Mouse (Mus musculus) thymus, postnatal 4 days (tissue): Measurements from ENCODE around the gene Adam1b.
"Not testable (repeated sequence)": the region's sequence is repeated elsewhere in the genome, so short reads cannot be mapped to it uniquely, and the experiment has no call there.

Experiments
- DNase-seq: peaks from one replicate; pipeline ENCODE4 v3.0.0; 2021

The Adam1b gene

DNA sequence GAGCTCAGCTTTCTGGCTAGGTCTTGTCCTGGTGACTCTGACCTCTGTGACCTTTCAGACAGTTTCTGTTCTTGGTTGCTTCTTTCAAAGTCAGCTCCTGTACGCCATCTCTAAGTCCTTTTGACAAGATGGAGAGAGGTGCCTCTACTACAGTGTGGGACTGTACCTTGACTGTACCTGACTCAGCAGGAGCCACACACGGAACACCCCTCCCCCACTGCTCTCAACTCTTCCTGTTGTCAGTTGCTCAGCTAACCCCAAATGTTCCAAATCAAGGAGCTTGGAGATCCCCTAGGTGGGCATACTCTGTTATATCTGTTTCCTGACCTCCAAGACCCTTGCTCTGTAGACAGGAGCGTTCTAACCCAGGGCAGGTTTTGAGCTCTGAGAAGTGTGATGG lies at the start of gene Adam1b:
Gene Adam1b, minus strand, starts transcription at position 205 of the 400 bp plus-strand sequence.
- peak; percentile 60 for DNase-seq

DNA sequence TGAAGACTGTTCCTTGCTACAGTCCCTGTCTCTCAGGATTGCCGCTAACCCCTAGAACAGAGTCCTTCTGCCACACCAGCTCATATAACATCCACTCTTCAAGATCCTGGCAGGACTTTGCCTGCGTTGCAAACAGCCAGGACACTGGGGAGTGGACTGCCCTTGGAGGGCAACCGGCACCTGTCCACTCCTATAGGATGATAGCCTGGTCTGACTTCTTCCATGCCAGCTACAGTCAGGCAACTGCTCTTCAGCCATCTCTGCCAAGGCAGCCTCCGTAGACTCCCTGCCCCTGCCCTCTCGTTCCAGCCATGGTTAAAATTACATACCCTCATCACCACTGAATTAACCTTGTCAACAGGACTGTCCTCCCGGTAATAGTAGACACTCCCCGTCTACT lies 46.0 kb upstream of the Adam1b start:
- no peak for DNase-seq

DNA sequence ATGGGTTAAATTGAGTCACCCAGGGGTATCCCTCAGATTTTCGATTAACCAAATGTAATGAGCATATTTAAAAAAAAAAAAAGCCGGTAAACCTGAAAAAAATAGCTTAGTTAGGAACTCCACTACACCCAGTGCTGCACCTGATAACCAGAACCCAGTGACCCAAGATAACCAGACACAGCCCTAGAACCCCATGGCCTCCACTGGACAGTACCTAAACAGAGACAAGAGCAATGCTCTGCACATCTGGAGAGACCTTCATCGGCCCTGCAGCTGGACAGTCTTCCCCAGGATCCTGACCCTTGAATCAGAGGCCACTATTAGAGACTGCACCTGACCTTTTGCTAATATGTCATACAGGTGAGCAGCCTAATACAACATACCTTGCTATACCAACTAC lies 43.8 kb upstream of the Adam1b start:
- no peak for DNase-seq

DNA sequence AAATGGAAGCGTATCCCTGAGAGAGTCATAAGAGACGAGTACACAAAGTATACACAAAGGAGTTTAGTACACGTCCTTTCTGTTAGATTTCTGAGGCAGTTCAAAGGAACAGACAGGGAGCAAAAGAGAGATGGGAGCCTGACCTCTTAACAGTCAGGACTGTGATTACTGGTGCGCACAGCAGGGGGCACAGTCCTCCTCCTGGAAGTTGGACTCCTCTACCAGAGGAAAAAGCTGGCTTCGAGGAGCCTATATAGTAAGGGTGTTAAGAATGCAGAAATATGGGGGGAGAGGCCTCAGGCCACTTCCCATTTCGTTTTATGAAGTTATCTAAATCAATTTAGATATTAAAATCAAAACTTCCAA lies 43.3 kb upstream of the Adam1b start:
- peak; percentile 75 for DNase-seq

DNA sequence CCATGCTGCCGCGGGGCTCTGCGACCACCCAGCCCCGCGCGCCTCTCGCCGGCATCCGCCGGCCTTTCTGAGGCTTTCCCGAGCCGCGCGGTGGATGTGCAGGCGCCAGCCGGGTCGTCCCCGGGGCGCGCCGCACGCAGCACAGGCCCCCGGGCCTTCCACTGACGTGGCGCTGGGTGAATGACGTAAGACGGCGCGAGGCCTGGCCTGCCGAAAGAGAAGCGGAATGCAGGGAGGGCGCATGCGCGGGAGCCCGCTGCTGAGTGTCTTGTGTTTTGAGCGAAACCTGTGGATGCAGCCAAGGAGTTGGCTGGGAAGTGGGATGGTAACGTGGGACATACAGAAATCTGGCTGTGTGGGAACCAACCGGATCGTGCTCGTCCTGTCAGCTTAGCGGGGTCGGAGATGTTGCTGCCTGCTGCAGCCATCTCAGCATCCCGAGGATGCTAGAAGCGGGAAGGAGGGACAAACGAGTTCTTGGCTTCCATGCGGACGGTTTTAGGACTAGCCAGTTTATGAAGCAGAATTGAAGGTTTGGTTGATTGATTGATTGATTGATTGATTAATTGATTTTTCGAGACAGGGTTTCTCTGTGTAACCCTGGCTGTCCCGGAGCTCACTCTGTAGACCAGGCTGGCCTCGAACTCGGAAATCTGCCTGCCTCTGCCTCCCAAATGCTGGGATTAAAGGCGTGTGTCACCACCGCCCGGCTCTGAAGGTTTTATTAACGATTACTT lies 42.7 kb upstream of the Adam1b start, which contains the start of gene Mapkapk5:
Gene Mapkapk5, minus strand, starts transcription at position 113 of the 737 bp plus-strand sequence.
- DNase-seq, result peak; percentile 99

DNA sequence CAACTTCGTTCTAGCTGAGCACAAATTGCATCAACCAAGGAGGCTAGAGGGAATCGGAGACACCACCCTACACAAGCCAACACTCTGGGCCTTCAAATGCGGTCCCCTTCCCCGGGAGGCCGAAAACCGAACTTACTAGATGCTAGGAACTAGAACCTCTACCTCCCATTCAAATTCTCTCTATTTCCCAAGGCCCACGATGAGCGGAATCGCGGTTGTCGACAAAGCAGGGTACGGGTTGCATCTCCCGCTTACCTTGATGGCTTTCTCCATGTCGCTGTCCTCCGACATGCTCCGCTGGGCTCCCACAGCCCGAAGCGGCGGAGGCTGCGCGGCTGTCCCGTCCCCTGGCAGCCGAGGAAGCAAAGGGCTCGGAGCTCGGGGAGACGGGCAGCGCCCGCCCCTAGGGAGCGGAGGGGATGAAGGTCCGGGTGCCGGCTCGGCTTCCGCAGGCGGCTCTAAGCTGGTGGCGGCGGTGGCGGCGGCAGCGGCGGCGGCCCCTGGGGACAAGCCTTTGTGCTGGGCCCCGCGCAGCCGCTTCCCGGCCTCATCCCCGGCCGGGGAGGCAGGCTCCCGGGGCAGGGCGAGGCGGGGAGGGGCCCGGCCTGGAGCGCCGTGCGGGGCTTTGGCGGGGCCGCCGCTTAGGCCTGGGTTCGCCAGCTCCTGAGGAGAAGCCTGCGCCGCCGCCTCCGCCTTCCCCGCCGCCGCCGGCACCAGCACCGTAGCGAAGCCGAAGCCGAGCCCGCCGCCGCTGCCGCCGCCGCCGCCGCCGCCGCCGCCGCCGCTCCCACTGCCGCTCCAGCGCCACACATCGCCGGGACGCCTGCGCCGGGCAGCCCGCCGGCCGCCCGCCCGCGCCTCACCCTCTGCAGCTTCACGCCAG lies 41.9 kb upstream of the Adam1b start, which contains the start of the genes Adam1a and Gm42878:
Gene Adam1a, minus strand, starts transcription at position 573 of the 883 bp plus-strand sequence.
Gene Gm42878, minus strand, starts transcription at position 573 of the 883 bp plus-strand sequence.
- peak; percentile 73 for DNase-seq

DNA sequence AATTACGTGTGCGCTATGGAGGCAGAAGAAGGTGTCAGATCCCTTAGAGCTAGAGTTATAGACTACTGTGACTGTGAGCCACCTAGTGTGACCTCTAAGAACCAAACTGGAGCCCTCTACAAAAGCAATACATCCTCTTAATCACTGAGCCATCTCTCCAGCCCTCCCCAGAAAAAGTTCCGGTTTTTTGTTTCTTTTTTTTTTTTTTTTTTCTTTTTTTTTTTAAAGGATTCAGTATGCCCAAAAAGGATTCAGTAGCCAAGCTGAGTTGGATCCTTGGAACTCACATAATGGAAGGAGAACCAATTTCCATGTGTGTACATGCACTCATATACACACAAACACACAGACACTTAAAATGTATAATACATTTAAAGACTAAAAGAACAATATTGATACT lies 40.1 kb upstream of the Adam1b start:
- DNase-seq, result no peak

DNA sequence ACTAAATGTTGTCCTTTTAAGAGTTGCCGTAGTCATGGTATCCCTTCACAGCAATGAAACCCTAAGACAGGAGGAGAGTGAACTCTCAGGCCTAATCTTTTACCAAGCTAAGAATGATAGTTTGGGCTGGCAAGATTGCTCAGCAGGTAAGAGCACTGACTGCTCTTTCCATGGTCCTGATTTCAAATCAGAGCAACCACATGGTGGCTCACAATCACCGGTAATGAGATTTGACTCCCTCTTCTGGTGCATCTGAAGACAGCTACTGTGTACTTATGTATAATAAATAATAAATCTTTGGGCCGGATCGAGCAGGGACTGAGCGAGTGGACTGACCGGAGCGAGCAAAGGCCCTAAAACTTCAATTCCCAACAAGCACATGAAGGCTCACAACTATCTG lies 38.0 kb upstream of the Adam1b start:
- no peak for DNase-seq

DNA sequence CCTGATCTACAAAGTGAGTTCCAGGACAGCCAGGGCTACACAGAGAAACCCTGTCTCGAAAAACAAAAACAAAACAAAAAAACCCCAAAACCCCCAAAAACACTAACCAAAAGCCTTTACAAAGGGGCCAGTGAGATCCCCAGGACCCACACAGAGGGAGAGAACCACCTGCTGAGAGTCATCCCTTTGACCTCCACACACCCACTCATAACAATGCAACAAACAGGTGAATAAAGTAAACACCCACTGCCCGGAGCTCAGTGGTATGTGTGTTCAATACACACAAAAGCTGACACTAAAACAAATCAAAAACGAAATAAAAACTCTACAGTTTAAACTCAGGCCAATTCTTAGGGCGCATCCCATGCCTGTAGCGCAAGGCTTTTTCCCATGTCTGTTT lies 36.8 kb upstream of the Adam1b start:
- DNase-seq, result no peak

DNA sequence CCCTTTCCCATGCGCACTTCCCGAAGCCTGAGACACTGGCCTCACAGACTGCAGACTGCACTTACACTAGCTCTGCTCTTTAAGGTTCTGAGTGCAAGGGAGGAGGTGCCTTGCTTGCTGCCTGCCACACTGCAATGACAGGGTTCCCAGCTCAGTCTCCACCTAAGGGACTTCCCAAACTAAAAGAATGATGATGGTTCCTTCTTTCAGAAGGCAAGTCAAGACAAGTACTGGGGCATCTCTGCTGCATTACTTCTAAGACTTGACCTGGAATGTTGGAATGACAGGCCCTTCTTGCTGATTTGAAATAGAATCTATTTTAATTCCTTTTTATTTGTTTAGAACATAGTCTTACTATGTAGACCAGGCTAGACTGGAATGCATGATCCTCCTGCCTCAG lies 34.4 kb upstream of the Adam1b start:
- no peak for DNase-seq

DNA sequence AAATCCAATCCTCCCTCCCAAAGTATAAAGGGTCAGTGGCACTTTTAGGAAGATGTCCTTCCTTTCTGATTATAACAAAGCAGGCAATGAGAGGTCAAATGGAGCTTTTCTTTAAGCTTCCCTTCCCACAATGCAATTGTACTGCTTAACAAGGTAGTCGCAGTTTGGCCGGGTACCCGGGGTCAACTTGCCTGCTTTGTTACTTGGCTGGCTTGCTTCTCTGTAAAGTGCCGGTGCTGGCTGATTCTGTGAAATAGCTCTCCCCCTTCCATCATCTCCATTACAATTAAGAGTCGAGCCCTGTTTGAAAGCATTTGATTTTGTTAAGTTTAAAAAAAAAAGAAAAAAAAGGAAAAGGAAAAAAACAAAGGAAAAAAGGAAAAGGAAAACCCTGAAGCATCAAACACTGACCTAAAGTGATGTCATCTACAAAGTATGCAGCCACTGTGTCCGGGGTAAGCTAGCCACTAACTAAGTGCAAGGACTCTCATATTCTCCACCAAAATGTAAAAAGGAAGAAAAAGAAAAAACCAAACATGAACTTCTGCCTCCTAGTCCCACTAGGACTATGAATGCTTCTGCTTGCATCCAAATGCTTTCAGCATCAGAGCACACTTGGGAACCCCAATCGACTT lies 33.8 kb upstream of the Adam1b start:
- DNase-seq, result no peak

DNA sequence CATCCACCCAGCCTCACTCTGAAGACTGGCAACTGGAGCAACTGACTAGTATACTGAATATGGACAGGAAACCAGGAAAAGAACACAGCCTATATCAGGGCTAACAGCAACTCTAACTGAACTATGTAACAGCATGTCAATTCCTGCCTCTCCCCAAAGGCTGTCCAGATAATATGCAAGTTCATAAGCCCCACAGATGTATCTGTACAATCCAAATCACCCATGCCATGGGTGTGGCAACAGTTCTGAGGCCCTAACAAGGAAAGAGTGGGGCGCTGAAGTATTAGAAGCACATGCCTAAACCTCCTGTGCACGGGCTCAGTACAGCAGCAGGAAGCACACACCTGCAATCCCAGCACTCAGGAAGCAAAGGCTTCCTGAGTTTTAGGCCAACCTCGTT lies 31.9 kb upstream of the Adam1b start:
- no peak for DNase-seq

DNA sequence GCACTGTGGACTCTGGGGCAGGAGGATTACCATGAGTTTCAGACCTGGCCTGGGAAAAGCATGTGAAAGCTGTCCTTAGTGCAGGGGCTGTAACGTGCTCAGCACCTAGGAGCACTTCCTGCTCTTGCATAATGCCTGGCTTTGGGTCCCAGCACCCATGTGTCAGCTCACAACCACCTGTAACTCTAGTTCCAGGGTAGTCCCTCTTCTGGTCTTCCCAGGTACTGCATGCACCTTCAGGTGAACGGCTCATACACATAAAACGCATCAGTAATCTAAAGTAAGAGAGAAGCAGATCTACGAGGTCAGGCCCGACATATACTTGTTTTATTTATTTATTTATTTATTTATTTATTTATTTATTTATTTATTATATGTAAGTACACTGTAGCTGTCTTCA lies 31.3 kb upstream of the Adam1b start:
- peak; percentile 56 for DNase-seq

DNA sequence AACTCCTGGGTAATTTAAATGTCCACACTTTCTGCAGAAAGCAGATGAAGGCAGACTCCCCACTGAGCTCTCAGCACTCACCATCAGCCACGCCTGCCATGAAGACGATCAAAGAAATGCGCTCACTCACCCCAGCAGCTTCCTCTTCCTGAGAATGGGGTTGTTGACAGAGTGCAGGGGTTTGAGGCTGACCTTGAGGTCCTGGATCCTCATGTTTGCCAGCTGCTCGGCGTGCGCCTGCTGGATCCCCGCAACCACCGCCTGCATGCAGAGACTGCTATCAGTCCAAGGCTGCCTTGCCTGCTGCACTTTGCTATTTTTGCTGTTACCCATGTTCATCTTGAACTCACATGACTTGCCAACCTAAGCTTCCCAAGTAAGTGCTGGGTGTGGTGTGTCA lies 23.7 kb upstream of the Adam1b start:
- DNase-seq, result no peak

DNA sequence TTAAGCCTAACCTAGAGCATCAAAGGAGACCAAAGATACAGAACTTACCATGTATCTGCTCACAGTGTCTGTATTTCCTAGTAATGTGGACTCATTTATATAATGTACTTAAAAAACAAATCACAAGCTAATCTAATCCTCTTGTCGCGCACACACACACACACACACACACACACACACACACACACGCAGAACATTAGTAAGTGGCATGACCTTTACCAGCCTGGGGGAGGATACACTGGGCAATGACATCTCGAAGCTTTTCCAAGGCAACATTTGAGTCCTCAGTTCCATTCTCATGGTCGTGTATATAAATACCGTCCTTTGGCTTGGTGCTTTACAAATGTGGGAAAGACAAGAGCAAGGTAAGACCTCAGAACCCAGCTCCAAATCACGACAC lies 23.3 kb upstream of the Adam1b start:
- DNase-seq, result no peak

DNA sequence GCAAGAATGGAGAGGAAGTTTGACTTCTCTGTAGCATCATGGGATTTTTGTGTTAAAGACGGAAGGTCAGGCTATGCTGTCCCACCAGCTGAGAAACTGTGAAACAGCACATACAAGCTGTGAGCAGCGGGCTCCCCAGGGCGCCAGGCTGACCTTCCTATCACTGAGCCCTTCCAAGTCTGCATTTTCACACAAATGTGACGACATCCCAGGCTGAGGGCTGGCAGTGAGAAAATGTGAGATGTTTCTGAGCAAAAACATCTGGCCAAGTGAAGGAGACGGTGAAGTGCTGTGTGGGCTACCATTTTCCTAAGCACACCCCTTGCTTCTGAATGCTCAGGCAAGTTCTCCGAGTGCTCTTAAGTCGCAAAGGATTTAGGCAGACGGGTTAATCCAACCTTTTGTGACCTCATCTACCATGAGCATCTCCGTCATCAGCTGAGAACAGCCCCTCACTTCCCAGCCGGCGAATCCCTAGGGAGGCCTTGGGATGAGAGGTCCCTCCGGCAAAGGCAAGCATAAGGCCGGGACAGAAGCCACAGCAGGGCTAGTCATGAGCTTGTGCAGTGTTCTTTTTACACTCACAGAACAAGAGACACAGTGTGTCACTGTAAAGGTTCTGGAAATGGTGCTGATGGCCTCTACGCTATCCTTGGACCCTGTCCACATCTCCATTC lies 22.7 kb upstream of the Adam1b start:
- no peak for DNase-seq

DNA sequence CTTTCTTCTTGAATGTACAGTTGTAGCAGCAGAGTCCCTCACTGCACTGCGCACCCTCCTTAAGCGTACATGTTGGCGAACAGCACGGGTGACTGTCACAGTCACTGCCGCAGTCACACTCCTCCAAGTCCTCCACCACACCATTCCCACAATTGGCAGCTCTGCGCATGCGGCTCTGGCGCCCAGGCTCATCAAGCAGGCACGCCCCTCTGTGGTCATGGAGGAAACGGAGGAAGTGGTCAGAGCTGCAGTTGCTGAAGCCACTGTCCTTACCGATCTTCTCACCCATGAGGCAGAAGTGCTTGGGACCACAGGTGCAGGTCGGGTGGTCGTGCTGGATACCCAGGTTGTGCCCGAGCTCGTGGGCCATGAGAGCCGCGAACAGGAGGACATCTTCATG lies 16.5 kb upstream of the Adam1b start:
- DNase-seq, result peak; percentile 23

DNA sequence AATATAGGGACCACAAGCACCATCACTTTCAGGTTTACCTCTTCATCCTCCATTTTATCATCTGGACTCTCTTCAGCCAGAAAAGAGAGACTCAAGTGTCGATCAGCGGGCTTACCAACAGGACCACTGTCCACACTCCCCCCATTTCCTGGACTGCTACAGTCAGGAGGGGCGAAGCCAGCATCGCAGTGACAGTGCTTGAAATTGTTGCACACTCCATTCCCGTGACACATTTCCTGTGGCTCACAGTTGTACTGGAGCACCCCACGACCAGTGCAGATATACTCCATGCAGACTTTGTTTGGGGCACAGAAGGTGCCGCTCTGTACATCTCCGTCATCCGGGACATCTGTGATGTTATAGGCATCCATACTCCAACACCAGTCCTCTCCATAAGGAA lies 15.7 kb upstream of the Adam1b start:
- no peak for DNase-seq

DNA sequence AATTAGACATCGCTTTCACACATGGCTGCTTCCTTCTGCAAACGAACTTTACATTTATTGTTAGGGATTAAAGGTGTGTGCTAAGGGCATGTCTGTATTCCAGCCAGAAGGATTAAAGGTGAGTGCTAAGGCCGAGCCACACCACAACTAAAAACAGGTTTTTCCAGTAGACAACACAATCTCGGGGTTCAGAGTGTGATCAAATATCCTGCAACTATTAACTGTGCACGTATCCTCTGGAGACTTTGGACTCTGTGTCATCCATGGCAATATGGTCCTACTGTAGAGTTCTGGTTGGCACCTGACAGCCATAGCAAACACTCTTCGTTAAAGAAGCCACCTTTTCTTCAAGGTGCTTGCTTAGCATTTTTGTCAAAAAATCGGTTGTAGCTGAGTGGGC lies 6.8 kb upstream of the Adam1b start:
- DNase-seq, result no peak

DNA sequence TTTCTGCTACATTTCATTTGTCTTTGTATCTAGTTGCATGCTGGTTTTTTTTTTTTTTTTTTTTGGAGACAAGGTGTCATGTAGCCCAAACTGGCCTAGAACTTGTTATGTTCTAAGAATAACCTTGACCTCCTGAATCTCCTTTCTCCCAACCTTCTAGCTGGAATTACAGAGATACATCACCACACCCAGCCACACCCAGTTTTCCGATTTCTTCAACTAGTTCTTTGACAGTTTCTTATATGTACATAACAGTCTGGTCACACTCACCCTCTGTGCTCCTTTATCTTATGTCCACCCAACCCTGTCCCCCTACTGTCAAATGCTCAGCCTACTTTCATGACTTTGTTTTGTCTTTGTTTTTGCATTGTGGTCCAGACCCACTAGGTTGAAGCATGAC lies 3.6 kb upstream of the Adam1b start:
- no peak for DNase-seq

DNA sequence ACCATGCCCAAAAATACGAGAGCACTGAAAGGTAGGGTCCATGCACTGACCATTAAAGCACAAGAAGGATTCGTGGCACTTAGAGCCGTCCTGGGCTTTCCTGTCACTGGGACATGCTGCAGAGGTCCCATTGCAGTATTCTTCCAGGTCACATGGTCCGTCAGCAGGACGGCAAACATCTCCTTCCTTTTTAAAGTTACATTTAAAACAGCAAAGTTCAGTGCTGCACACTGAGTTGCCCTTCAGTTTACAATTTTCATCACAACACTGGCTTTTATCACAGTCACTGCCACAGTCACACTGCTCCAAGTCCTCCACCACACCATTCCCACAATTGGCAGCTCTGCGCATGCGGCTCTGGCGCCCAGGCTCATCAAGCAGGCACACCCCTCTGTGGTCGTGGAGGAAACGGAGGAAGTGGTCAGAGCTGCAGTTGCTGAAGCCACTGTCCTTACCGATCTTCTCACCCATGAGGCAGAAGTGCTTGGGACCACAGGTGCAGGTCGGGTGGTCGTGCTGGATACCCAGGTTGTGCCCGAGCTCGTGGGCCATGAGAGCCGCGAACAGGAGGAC lies 1.7 kb downstream of the Adam1b start:
- DNase-seq, result not testable (repeated sequence)

DNA sequence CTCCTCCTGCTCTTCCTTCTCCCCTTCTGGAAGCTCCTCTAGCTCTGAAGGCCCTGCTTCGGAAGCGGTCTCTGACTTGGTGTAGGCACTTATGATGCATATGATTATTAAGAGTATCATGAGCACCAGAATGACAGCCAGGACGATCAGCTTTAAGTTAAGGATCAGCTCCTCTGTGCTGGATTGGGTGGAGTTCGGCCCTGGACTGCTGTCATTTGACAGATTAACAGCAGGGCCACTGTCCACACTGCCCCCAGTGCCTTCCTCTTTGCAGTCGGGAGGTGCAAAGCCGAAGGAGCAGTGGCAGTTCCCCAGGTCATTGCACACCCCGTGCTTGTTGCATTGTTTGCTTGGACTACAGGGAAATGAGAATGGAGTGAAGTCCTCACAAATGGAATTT lies 2.5 kb downstream of the Adam1b start:
- no peak for DNase-seq

DNA sequence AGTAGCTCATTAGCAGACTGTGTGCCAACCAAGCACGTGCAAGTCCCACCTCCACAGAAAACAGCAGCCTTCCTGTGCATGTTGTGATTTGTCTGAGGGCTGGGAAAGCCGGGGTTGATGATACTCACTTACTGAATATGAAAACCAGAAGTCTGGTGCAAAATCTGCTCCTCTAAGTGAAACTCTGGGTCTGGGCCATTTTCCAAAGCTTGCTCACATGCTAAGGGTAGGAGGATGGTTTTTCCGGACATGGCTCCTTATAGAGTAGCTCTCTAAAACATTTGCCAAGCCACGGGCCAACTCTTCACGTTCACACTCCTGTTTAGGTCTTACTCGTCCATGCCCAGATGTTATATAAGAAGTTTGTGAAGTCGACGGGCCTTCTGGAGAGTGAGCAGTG lies 9.9 kb downstream of the Adam1b start:
- no peak for DNase-seq
